Mouse (Mus musculus) layer of hippocampus, postnatal 10 days (tissue): ENCODE measurements at regions not wholly inside any gene's neighbourhood (a gene's known extent, or its start where the extent isn't known, plus 50 kb on each side); places are given as distances from the start of the nearest gene placed in this dataset.

Source experiments
- DNase-seq, 2 experiments: peaks; one replicate each; pipeline ENCODE4 v3.0.0; 2021; ENCODE audit warnings: low spot score in 2 of 2

- no peak for DNase-seq
These were observed 252.5 kb upstream of the Kcnj16 start for GRCm38 (mm10) chr11:110715300-110715699.

GRCm38 (mm10) chr11:110716369-110716768 is 251.5 kb upstream of the Kcnj16 start:
- DNase-seq: no peak

DNA sequence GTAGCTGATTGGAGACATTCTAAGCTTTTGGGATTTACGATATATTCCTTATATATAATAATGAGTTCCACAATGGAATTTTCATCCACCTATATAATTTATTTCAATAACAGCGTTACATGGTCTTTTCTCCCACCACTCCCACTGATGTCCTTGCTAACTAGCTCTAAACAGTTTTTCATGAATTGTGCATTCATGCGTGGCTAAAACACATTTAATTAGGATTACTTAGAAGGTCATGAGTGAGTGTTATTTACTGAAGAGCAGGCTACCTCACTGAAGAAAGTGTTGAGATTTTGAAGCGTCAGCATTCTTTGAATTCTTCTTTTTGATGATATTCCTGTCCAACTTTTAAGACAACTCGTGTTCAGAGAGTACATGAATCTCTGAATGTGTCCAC is 245.1 kb upstream of the Kcnj16 start:
- DNase-seq: no peak

GRCm38 (mm10) chr11:110723971-110724370 is 243.9 kb upstream of the Kcnj16 start:
- DNase-seq: no peak

GRCm38 (mm10) chr11:110727357-110727961 is 240.4 kb upstream of the Kcnj16 start:
- DNase-seq: no peak

- DNase-seq: no peak
These were observed 236.3 kb upstream of the Kcnj16 start for GRCm38 (mm10) chr11:110731510-110731909.

DNA sequence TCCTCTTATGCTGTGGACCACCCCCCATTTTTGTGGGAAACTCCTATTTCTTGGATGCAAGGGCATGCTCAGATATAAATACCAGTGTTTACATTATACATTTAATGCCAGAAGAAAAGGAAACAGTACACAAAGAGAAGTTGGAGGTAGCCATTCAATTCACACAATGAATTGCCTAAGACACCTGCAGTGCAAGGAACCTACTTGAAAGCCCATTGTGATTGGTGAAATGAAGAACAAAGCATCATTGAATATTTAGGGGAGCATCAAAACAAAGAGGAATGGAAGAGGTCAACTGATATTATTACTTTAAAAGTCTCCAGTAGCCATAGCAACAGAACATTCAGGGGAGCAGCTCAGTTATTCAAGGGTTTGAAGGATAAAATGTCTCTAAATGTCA is 193.7 kb upstream of the Kcnj16 start:
- no peak for DNase-seq

- DNase-seq: no peak
These were observed 186.1 kb upstream of the Kcnj16 start for GRCm38 (mm10) chr11:110781492-110782276.

DNA sequence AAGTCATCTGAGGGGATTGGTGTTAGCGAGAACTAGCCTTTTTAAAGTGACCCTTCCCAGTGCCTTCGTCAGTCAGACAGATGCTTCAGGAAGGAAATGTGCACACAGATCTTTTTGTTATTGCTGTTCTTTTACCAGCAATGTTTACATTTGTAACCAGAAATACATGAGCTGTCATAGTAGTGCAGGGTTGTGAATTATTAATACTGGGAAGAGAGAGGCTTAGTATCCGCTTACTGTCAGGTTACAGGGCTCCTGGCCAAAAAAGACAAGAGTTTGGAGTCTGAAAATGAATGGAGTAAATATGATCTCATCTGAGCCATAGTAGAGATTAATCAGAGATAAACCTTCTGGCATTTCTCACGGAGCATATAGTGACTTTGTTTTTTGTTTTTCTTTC is 178.3 kb upstream of the Kcnj16 start:
- no peak for DNase-seq

GRCm38 (mm10) chr11:110799887-110800578 is 167.8 kb upstream of the Kcnj16 start:
- DNase-seq: no peak

GRCm38 (mm10) chr11:110802013-110802412 is 165.8 kb upstream of the Kcnj16 start:
- no peak for DNase-seq

GRCm38 (mm10) chr11:110804079-110804478 is 163.8 kb upstream of the Kcnj16 start:
- no peak for DNase-seq

GRCm38 (mm10) chr11:110813137-110813536 is 154.7 kb upstream of the Kcnj16 start:
- no peak for DNase-seq

GRCm38 (mm10) chr11:110814732-110815131 is 153.1 kb upstream of the Kcnj16 start:
- no peak for DNase-seq

DNA sequence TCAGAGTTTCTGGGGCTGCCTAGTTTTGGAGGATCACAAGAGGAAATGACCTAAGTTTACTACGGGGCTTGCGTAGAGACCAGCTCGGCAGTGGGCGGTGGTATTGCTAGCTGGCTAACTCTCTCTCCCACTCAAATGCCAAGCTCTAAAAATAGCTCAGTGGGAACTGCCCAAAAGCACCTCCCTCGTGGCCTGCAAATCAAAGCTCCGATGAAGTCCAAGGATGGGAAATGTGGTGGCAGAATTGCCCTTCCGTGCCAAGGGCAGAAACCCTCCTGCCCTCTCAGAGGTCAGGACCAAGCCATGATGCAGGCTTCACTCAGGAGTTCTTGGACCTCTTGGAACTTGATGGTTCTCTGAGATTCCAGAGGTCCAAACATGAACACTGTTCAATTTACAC is 152.6 kb upstream of the Kcnj16 start:
- DNase-seq: no peak

- no peak for DNase-seq
These were observed 139.2 kb upstream of the Kcnj16 start for GRCm38 (mm10) chr11:110828584-110828983.

GRCm38 (mm10) chr11:110836688-110837087 is 131.1 kb upstream of the Kcnj16 start:
- DNase-seq: no peak

DNA sequence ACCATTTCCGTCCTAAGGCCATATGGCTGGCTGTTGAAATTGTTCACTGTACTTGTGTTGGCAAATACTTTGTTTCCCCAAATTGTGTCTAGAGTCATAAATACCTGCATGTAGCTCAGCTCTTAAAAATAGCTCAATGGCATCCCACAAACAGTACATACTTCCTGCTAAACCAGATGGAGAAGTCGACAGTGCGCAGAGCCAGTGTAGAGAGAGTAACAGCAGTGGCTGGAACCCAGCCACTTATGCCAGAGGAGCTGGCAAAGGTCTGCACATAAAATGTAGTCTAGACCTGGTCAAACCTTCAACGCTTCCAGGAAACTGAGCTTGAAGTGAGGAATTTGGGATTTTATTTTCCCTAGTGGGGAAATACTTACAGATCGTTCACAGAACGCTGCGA is 128.5 kb upstream of the Kcnj16 start:
- no peak for DNase-seq

DNA sequence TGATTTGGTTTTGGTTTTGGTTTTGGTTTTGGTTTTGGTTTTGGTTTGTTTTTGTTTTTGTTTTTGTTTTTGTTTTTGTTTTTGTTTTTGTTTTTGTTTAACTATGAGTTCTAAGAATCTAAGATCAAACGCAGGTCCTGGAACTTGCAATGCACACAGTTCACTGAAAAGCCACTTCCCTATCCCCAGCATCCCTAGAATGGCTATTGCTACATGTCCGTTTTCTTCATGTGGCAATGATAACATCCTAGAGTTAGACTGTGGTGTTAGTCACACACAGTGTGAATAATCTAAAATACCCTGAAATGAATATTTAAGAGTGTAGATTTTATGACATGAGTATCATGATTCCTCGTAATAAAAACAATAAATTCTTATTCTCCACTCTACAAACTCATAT is 99.5 kb upstream of the Kcnj16 start:
- no peak for DNase-seq

- DNase-seq: no peak
These were observed 97.7 kb upstream of the Kcnj16 start for GRCm38 (mm10) chr11:110870133-110870532.

DNA sequence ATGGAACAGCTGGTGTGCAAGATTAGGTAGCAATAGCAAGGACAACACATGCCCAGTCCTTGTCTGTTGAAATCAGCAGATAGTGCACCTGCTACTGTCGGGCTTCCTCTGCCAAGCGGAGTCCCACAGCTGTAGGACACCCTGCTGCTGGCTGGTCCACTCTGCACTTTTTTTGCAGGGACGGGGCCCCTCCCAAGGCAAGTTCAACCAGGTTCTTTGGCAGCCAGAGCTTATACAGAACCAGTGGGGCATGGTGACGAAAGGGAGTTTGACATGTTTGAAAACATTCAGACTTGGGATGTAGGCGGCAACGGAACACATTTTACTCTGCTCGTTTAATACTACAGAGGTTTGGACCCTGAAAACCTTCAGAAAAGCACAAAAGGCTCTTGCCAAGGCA is 93.2 kb upstream of the Kcnj16 start:
- no peak for DNase-seq

DNA sequence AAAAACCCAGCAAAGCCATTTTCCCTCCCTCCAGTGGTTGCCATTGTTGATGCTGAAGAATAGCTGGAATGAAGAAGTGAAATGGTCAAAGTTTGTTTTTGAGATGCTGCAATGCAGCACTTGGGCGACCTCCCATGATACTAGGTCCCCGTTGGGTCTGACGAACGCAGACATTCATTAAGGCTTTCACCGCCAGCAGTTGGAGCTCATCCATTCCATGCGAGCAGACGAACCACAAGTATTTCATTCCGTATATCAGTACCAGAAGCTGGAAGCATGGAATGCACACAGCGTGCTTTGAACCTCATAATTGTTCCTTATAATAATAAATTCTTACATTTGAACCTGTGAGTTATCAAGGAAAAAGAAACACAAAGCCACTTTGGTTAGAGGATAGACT is 86.9 kb upstream of the Kcnj16 start:
- DNase-seq: no peak
